Mouse (Mus musculus) liver, adult 2 months (tissue): ENCODE results near the gene Zfp384.

Source experiments
- CTCF ChIP-seq: fragments of 200-500 bp; IDR thresholded peaks from 2 replicates; pipeline ENCODE4 v1.5.1; 2011; ENCODE audit warnings: low read depth, low read length, control low read depth
- POLR2A ChIP-seq: fragments of 200-500 bp; IDR thresholded peaks from 2 replicates; pipeline ENCODE4 v1.6.1; 2011; ENCODE audit warnings: low read length, control low read depth; ENCODE audit not compliant: insufficient read depth; ENCODE audit errors: extremely low read depth

DNA sequence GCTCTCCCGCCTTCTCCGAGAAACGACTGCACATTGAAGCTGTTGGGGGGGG lies at the start of gene Zfp384:
- TF ChIP-seq CTCF (no peak), POLR2A (no peak)
